Mouse (Mus musculus) lung, adult 2 months (tissue): ENCODE results near the gene Myo1b.

ENCODE experiments used
- CTCF ChIP-seq: fragments of 200-500 bp; IDR thresholded peaks from 2 replicates; pipeline ENCODE4 v1.5.1; 2011; ENCODE audit warnings: mild to moderate bottlenecking, low read length, control low read depth; ENCODE audit not compliant: insufficient read depth
- POLR2A ChIP-seq: fragments of 200-500 bp; IDR thresholded peaks from 2 replicates; pipeline ENCODE4 v1.6.1; 2011; ENCODE audit warnings: low read depth, mild to moderate bottlenecking, control low read depth, low read length, borderline replicate concordance; ENCODE audit errors: extremely low read depth

GRCm38 (mm10) chr1:51893521-51894355 lies 22.1 kb downstream of the Myo1b start:
- TF ChIP-seq CTCF (no peak), POLR2A (no peak)
